Mouse (Mus musculus) hematopoietic stem cell, adult 5-6 weeks (primary cell): ENCODE results near the gene Pitpnm1. TPM values are rescaled to one million over a fixed set of nuclear protein-coding genes. Genes with fewer than 3 reads are reported as not detected.
"Not testable (repeated sequence)": the region's sequence is repeated elsewhere in the genome, so short reads cannot be mapped to it uniquely, and the experiment has no call there.

Experiments
- ATAC-seq, 2 experiments: fragments of 125-278 bp in 1 of 2; replicated peaks in 1 of 2; 2 replicates each; pipeline ENCODE4 v1.8.0; 2016 to 2017; ENCODE audit warnings: inconsistent platforms in 2 of 2, mild to moderate bottlenecking in 2 of 2, moderate number of reproducible peaks in 2 of 2, low read depth in 1 of 2, moderate TSS enrichment in 1 of 2; ENCODE audit not compliant: low FRiP score in 2 of 2, poor library complexity in 2 of 2, severe bottlenecking in 2 of 2, insufficient read depth in 1 of 2, low TSS enrichment in 1 of 2
- total RNA-seq: library from RNA; stranded (forward); fragments of 172-1452, 232-1000 nt; gene quantifications from 2 replicates; pipeline ENCODE4 v1.2.3, GENCODE M21; 2017

Pitpnm1 gene
- total RNA-seq, 1 experiment from 2014 or later, result 20.0 TPM

GRCm38 (mm10) chr19:4103792-4104191 is 4.0 kb downstream of the Pitpnm1 start:
- no peak for ATAC-seq

- no peak for ATAC-seq
These were observed 4.9 kb downstream of the Pitpnm1 start for GRCm38 (mm10) chr19:4104675-4105194.

GRCm38 (mm10) chr19:4106654-4107053 is 6.9 kb downstream of the Pitpnm1 start:
- ATAC-seq, result no peak

GRCm38 (mm10) chr19:4108535-4108934 is 8.7 kb downstream of the Pitpnm1 start:
- no peak for ATAC-seq

- no peak for ATAC-seq
These were observed 12.5 kb downstream of the Pitpnm1 start for GRCm38 (mm10) chr19:4112063-4112960.

GRCm38 (mm10) chr19:4113186-4113805 is 13.5 kb downstream of the Pitpnm1 start:
- peak; percentile 86 to 88 for ATAC-seq

- ATAC-seq, result peak; percentile 57 to 59
These were observed 14.0 kb downstream of the Pitpnm1 start for GRCm38 (mm10) chr19:4113806-4114230.

- no peak for ATAC-seq
These were observed 14.8 kb downstream of the Pitpnm1 start for GRCm38 (mm10) chr19:4114551-4114950.

GRCm38 (mm10) chr19:4115144-4115543 is 15.3 kb downstream of the Pitpnm1 start:
- no peak for ATAC-seq

- ATAC-seq, result no peak
These were observed 16.0 kb downstream of the Pitpnm1 start for GRCm38 (mm10) chr19:4115816-4116215.

GRCm38 (mm10) chr19:4117006-4117405 is 17.2 kb downstream of the Pitpnm1 start:
- no peak for ATAC-seq

GRCm38 (mm10) chr19:4118350-4118749 is 18.6 kb downstream of the Pitpnm1 start:
- no peak for ATAC-seq

GRCm38 (mm10) chr19:4119716-4120487 is 20.1 kb downstream of the Pitpnm1 start:
- ATAC-seq, result no peak

- ATAC-seq, result no peak
These were observed 20.7 kb downstream of the Pitpnm1 start for GRCm38 (mm10) chr19:4120496-4120895.

- ATAC-seq, result peak; percentile 70 to 81
These were observed 21.5 kb downstream of the Pitpnm1 start for GRCm38 (mm10) chr19:4121097-4121805.

- not testable (repeated sequence) for ATAC-seq
These were observed 22.1 kb downstream of the Pitpnm1 start for GRCm38 (mm10) chr19:4121896-4122295.
